Mouse (Mus musculus): ENCODE results near the gene Wipf1. TPM values are rescaled to one million over a fixed set of nuclear protein-coding genes. Genes with fewer than 3 reads are reported as not detected.

The Wipf1 gene
- polyA plus RNA-seq, 1 experiment = 13.7 TPM

DNA sequence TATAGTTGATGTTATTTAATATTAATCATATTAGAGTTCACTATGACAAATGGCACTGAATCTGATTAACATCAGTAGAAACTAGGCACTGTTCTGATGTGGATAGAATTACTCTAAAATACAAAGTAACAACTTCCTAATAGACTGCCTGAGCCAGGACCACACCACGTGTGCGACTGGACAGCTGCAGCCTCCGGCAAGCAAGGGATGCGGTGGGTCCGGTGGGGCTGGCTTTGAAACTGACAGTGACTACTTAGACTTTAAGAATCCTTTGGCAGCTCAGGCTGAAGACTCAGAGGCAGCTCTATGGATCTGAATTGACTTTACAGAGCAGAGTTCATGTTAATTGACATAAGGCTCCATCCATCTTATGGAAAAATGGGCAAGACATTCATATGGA lies 76.4 kb downstream of the Wipf1 start:
- TF ChIP-seq MYOG (IDR thresholded peaks at IDR 0.05; ENCODE audit: control insufficient read depth in 1 of 3, insufficient read depth in 1 of 3, insufficient read length in 2 of 3, low read depth in 2 of 3) (peak in 2 of 3 experiments; percentile 81 to 82), E2F4 (IDR thresholded peaks at IDR 0.05; ENCODE audit: insufficient read depth) (no peak), TCF12 (IDR thresholded peaks at IDR 0.05; ENCODE audit: insufficient read depth, poor library complexity, severe bottlenecking) (no peak), MYOD1 (IDR thresholded peaks at IDR 0.05; ENCODE audit: control insufficient read depth in 1 of 3, insufficient read length in 2 of 3, low read depth in 2 of 3) (peak in 2 of 3 experiments; percentile 72 to 78), CEBPB (IDR thresholded peaks at IDR 0.05; ENCODE audit: insufficient read depth, poor library complexity, severe bottlenecking) (no peak), TCF3 (IDR thresholded peaks at IDR 0.05; ENCODE audit: insufficient read length, low read depth) (no peak)
- H3K27me3 ChIP-seq (ENCODE audit: control insufficient read depth, insufficient read depth, insufficient read length) = no peaks in the 10 kb centered on the region
- H3K4me3 ChIP-seq = no peak overlapping the region
- no peak overlapping the region for H3K4me2 ChIP-seq (ENCODE audit: low read depth)
- no peak overlapping the region for H3ac ChIP-seq (ENCODE audit: control insufficient read depth, insufficient read length)
- peaks cover 32% of the 10 kb centered on the region for H3K79me2 ChIP-seq (ENCODE audit: control insufficient read depth, insufficient read depth)
- H3K36me3 ChIP-seq (ENCODE audit: control insufficient read depth, insufficient read depth) = no peaks in the 10 kb centered on the region

DNA sequence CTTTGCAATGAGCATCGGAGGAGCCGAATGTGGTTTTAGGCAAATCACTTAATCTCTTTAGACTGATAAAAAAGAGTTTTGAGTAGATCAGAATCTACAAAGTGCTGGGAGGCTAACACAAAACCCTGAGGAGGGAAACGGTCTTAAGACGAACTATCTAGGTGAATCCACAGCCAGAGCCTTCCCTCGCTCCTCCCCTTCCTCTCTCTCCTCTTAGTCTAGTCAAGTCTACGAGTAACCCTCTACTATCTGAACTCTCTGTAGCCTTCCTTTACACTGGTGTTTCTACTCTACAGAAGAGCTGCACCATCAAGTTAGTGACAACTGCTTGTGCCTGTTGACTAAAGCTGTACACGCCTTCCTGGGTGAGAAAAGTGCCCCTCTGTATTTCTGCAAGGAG lies 77.0 kb downstream of the Wipf1 start:
- Histone ChIP-seq H3K79me2 (ENCODE audit: control insufficient read depth, insufficient read depth) (peaks cover 32% of the 10 kb centered on the region), H3K4me3 (no peak overlapping the region), H3K4me2 (ENCODE audit: low read depth) (no peak overlapping the region), H3ac (ENCODE audit: control insufficient read depth, insufficient read length) (no peak overlapping the region), H3K27me3 (ENCODE audit: control insufficient read depth, insufficient read depth, insufficient read length) (no peaks in the 10 kb centered on the region), H3K36me3 (ENCODE audit: control insufficient read depth, insufficient read depth) (no peaks in the 10 kb centered on the region)
- TF ChIP-seq USF1 (IDR thresholded peaks at IDR 0.05; ENCODE audit: low read depth) (no peak), TCF12 (IDR thresholded peaks at IDR 0.05; ENCODE audit: insufficient read depth, poor library complexity, severe bottlenecking) (no peak), POLR2A (IDR thresholded peaks at IDR 0.05; ENCODE audit: insufficient read length, low read depth) (no peak), MAX (IDR thresholded peaks at IDR 0.05; ENCODE audit: low read depth) (no peak), POLR2AphosphoS2 (IDR thresholded peaks at IDR 0.05; ENCODE audit: insufficient read length, low read depth) (no peak), REST (IDR thresholded peaks at IDR 0.05; ENCODE audit: insufficient read depth, insufficient read length) (no peak), MYOG (IDR thresholded peaks at IDR 0.05; ENCODE audit: control insufficient read depth in 1 of 3, insufficient read depth in 1 of 3, insufficient read length in 2 of 3, low read depth in 2 of 3) (no peak), E2F4 (IDR thresholded peaks at IDR 0.05; ENCODE audit: insufficient read depth) (no peak), TCF3 (IDR thresholded peaks at IDR 0.05; ENCODE audit: insufficient read length, low read depth) (no peak), CEBPB (IDR thresholded peaks at IDR 0.05; ENCODE audit: insufficient read depth, poor library complexity, severe bottlenecking) (no peak), SRF (IDR thresholded peaks at IDR 0.05; ENCODE audit: control insufficient read depth, insufficient read length, low read depth) (no peak)

DNA sequence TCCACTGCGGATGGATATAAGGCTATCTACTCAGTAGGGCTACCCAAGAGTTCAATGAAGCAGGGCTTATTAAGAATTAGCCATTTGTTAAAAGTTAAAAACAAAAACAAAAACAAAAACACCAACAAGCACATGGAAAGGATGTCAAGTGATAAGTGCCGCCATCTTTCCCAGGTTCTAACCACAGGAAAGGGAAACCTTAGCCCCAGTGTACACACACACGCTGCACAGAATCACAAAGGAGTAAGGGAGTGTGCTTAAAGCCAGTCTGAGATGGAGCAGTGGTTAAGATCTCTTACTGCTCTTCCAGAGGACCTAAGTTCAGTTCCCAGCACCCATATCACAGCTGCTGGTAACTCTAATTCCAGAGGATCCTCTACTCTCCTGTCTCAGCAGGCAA lies 78.0 kb downstream of the Wipf1 start:
- TF ChIP-seq E2F4 (IDR thresholded peaks at IDR 0.05; ENCODE audit: insufficient read depth) (no peak), MYOD1 (IDR thresholded peaks at IDR 0.05; ENCODE audit: control insufficient read depth in 1 of 3, insufficient read length in 2 of 3, low read depth in 2 of 3) (no peak), POLR2AphosphoS2 (IDR thresholded peaks at IDR 0.05; ENCODE audit: insufficient read length, low read depth) (no peak)

DNA sequence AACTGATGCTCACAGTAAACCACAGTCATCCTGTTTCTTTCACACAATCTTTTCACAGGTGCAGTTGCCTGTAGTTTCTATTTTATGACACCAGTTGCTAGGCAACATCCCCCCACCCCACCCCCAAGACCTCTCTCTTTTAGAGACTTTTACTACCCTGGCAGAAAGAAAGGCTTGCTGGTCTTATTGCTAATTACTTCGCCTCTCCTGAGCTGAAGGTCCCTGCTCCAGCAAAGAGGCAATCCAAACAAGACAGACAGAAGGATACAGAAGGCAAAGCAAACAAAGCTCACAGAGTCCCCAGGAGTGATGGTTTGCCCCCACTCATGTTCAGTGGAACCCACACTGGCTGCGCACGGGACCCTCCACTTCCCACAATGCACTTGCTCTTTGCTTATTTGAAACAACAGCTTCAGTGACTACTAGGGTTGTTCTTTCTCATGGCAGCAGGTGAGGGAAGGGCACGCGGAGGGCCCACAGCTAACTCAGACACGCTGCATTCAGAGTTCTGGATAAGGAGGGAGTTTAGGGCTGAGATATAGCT lies 79.3 kb downstream of the Wipf1 start:
- Histone ChIP-seq H3K4me2 (ENCODE audit: low read depth) (peak overlapping the region; percentile 27), H3K4me3 (no peak overlapping the region), H3ac (ENCODE audit: control insufficient read depth, insufficient read length) (no peak overlapping the region), H3K79me2 (ENCODE audit: control insufficient read depth, insufficient read depth) (peaks cover 32% of the 10 kb centered on the region), H3K36me3 (ENCODE audit: control insufficient read depth, insufficient read depth) (no peaks in the 10 kb centered on the region), H3K27me3 (ENCODE audit: control insufficient read depth, insufficient read depth, insufficient read length) (no peaks in the 10 kb centered on the region)
- TF ChIP-seq MYOG (IDR thresholded peaks at IDR 0.05; ENCODE audit: control insufficient read depth in 1 of 3, insufficient read depth in 1 of 3, insufficient read length in 2 of 3, low read depth in 2 of 3) = no peak
- no peak for TF ChIP-seq POLR2A (IDR thresholded peaks at IDR 0.05; ENCODE audit: insufficient read length, low read depth)
- no peak for TF ChIP-seq MAX (IDR thresholded peaks at IDR 0.05; ENCODE audit: low read depth)
- no peak for TF ChIP-seq TCF12 (IDR thresholded peaks at IDR 0.05; ENCODE audit: insufficient read depth, poor library complexity, severe bottlenecking)
- TF ChIP-seq MYOD1 (IDR thresholded peaks at IDR 0.05; ENCODE audit: control insufficient read depth in 1 of 3, insufficient read length in 2 of 3, low read depth in 2 of 3) = no peak
- TF ChIP-seq SRF (IDR thresholded peaks at IDR 0.05; ENCODE audit: control insufficient read depth, insufficient read length, low read depth) = no peak
- no peak for TF ChIP-seq REST (IDR thresholded peaks at IDR 0.05; ENCODE audit: insufficient read depth, insufficient read length)
- no peak for TF ChIP-seq CEBPB (IDR thresholded peaks at IDR 0.05; ENCODE audit: insufficient read depth, poor library complexity, severe bottlenecking)
- TF ChIP-seq USF1 (IDR thresholded peaks at IDR 0.05; ENCODE audit: low read depth) = no peak

More for the DNA sequence above, 78.0 kb downstream of the Wipf1 start:
- Histone ChIP-seq H3K4me2 (ENCODE audit: low read depth) (no peak overlapping the region), H3K36me3 (ENCODE audit: control insufficient read depth, insufficient read depth) (no peaks in the 10 kb centered on the region), H3K79me2 (ENCODE audit: control insufficient read depth, insufficient read depth) (peaks cover 32% of the 10 kb centered on the region), H3K27me3 (ENCODE audit: control insufficient read depth, insufficient read depth, insufficient read length) (no peaks in the 10 kb centered on the region), H3ac (ENCODE audit: control insufficient read depth, insufficient read length) (no peak overlapping the region), H3K4me3 (no peak overlapping the region)

DNA sequence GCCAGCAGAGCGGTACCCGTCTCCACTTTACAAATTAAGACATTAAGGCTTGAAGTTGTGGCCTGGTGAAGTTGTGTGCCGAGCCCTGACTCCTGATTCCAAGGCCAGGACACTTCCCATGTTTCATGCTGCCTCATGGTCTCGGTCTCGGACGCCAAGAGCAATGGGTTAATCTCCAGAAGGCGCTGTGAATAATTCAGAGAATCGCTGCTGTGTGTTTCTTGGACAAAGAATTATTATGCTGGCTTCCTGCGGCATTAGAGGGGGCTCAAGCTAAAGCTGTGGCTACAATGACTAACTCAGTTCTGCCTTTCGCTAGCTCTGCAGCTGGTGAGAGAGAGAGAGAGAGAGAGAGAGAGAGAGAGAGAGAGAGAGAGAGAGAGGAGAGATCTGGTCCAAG lies 85.5 kb downstream of the Wipf1 start:
- H3K4me3 ChIP-seq = no peak overlapping the region
- H3ac ChIP-seq (ENCODE audit: control insufficient read depth, insufficient read length) = no peak overlapping the region
- no peaks in the 10 kb centered on the region for H3K27me3 ChIP-seq (ENCODE audit: control insufficient read depth, insufficient read depth, insufficient read length)
- peaks cover 3% of the 10 kb centered on the region for H3K79me2 ChIP-seq (ENCODE audit: control insufficient read depth, insufficient read depth)
- no peak overlapping the region for H3K4me2 ChIP-seq (ENCODE audit: low read depth)
- no peak for TF ChIP-seq POLR2A (IDR thresholded peaks at IDR 0.05; ENCODE audit: insufficient read length, low read depth)
- no peak for TF ChIP-seq MYOD1 (IDR thresholded peaks at IDR 0.05; ENCODE audit: control insufficient read depth in 1 of 3, insufficient read length in 2 of 3, low read depth in 2 of 3)
- TF ChIP-seq MAX (IDR thresholded peaks at IDR 0.05; ENCODE audit: low read depth) = no peak
- no peak for TF ChIP-seq USF1 (IDR thresholded peaks at IDR 0.05; ENCODE audit: low read depth)
- no peak for TF ChIP-seq E2F4 (IDR thresholded peaks at IDR 0.05; ENCODE audit: insufficient read depth)
- no peak for TF ChIP-seq MYOG (IDR thresholded peaks at IDR 0.05; ENCODE audit: control insufficient read depth in 1 of 3, insufficient read depth in 1 of 3, insufficient read length in 2 of 3, low read depth in 2 of 3)
- no peak for TF ChIP-seq TCF12 (IDR thresholded peaks at IDR 0.05; ENCODE audit: insufficient read depth, poor library complexity, severe bottlenecking)
- TF ChIP-seq SRF (IDR thresholded peaks at IDR 0.05; ENCODE audit: control insufficient read depth, insufficient read length, low read depth) = no peak
- no peak for TF ChIP-seq POLR2AphosphoS2 (IDR thresholded peaks at IDR 0.05; ENCODE audit: insufficient read length, low read depth)
- TF ChIP-seq CEBPB (IDR thresholded peaks at IDR 0.05; ENCODE audit: insufficient read depth, poor library complexity, severe bottlenecking) = no peak
- TF ChIP-seq TCF3 (IDR thresholded peaks at IDR 0.05; ENCODE audit: insufficient read length, low read depth) = no peak
- no peak for TF ChIP-seq REST (IDR thresholded peaks at IDR 0.05; ENCODE audit: insufficient read depth, insufficient read length)
- peaks cover 24% of the 10 kb centered on the region for H3K36me3 ChIP-seq (ENCODE audit: control insufficient read depth, insufficient read depth)
